Mouse (Mus musculus) thymus, adult 2 months (tissue): ENCODE results near the gene Nop53. TPM values are rescaled to one million over a fixed set of nuclear protein-coding genes. Genes with fewer than 3 reads are reported as not detected.

Source experiments
- DNase-seq: peaks from one replicate; pipeline ENCODE4 v3.0.0; 2021
- H3K27ac ChIP-seq: fragments of 200-500 bp; 2 replicates; pipeline ENCODE4 v1.5.1; 2012; ENCODE audit warnings: low read length, control low read depth; ENCODE audit not compliant: control insufficient read depth, insufficient read depth
- H3K27me3 ChIP-seq: fragments of 200-500 bp; 2 replicates; pipeline ENCODE4 v1.6.1; 2012; ENCODE audit warnings: mild to moderate bottlenecking, low read length, moderate library complexity, mixed read lengths; ENCODE audit not compliant: control insufficient read depth, insufficient read depth
- H3K36me3 ChIP-seq: fragments of 200-500 bp; 2 replicates; pipeline ENCODE4 v1.6.1; 2012; ENCODE audit warnings: mild to moderate bottlenecking, low read length, moderate library complexity; ENCODE audit not compliant: control insufficient read depth, insufficient read depth
- H3K4me1 ChIP-seq: fragments of 200-500 bp; replicated peaks from 2 replicates; pipeline ENCODE4 v1.6.1; 2012; ENCODE audit warnings: low read length; ENCODE audit not compliant: control insufficient read depth, insufficient read depth
- H3K4me3 ChIP-seq: fragments of 200-500 bp; 2 replicates; pipeline ENCODE4 v1.5.1; 2012; ENCODE audit warnings: mild to moderate bottlenecking, low read length, control low read depth, moderate library complexity; ENCODE audit not compliant: control insufficient read depth, insufficient read depth
- CTCF ChIP-seq: fragments of 200-500 bp; IDR thresholded peaks from 2 replicates; pipeline ENCODE4 v1.5.1; 2012; ENCODE audit warnings: mild to moderate bottlenecking, control low read depth, low read length, moderate library complexity, borderline replicate concordance; ENCODE audit not compliant: control insufficient read depth, poor library complexity, insufficient read depth; ENCODE audit errors: extremely low read depth
- POLR2A ChIP-seq: fragments of 200-500 bp; IDR thresholded peaks from 2 replicates; pipeline ENCODE4 v1.6.1; 2012; ENCODE audit warnings: mild to moderate bottlenecking, low read length, control low read depth, moderate library complexity; ENCODE audit not compliant: control insufficient read depth, poor library complexity, insufficient read depth; ENCODE audit errors: extremely low read depth
- WGBS: fragments of 180-500 bp; shearing (Covaris S2); methylation state at CpG from one replicate; pipeline ENCODE4 v1.1.7; 2018; 5-methylcytosine and 5-hydroxymethylcytosine counted together
- polyA plus RNA-seq: library from polyadenylated mRNA; depleted of rRNA; stranded (reverse); fragments of >200 nt; gene quantifications from 2 replicates; pipeline ENCODE4 v1.2.3, GENCODE M21; 2012

Nop53 gene
- polyA plus RNA-seq, 1 experiment, result 170 TPM

- Histone ChIP-seq H3K27me3 (peaks cover 11% of the 10 kb centered on the region; the same call in 1 of the 2 replicates), H3K36me3 (no peaks in the 10 kb centered on the region), H3K27ac (no peak overlapping the region), H3K4me1 (peaks cover 19% of the 10 kb centered on the region), H3K4me3 (no peak overlapping the region)
- DNase-seq, result no peak
- 27% methylated on average over 13 of the region's 13 CpGs for WGBS
- TF ChIP-seq POLR2A, result no peak
- TF ChIP-seq CTCF, result no peak
Observed at GRCm38 (mm10) chr7:15953307-15954074, 7.6 kb upstream of the Nop53 start.

- no peaks in the 10 kb centered on the region for H3K36me3 ChIP-seq
- 85% methylated on average over 3 of the region's 3 CpGs for WGBS
- H3K27ac ChIP-seq, result no peak overlapping the region
- H3K4me1 ChIP-seq, result peaks cover 20% of the 10 kb centered on the region
- no peak for TF ChIP-seq POLR2A
- peaks cover 11% of the 10 kb centered on the region; the same call in 1 of the 2 replicates for H3K27me3 ChIP-seq
- H3K4me3 ChIP-seq, result no peak overlapping the region
- no peak for DNase-seq
Observed at GRCm38 (mm10) chr7:15952416-15952815, 6.5 kb upstream of the Nop53 start.

- H3K4me3 ChIP-seq, result no peak overlapping the region
- no peak overlapping the region for H3K27ac ChIP-seq
- DNase-seq, result no peak
- peaks cover 6% of the 10 kb centered on the region; the same call in 1 of the 2 replicates for H3K27me3 ChIP-seq
- no peak for TF ChIP-seq POLR2A
- TF ChIP-seq CTCF, result no peak
- 86% methylated on average over 15 of the region's 15 CpGs for WGBS
- H3K36me3 ChIP-seq, result no peaks in the 10 kb centered on the region
- peaks cover 23% of the 10 kb centered on the region for H3K4me1 ChIP-seq
Observed at GRCm38 (mm10) chr7:15950008-15950407, 4.1 kb upstream of the Nop53 start.

GRCm38 (mm10) chr7:15949216-15949790 is 3.4 kb upstream of the Nop53 start:
- H3K27me3 ChIP-seq, result peaks cover 5% of the 10 kb centered on the region; the same call in 1 of the 2 replicates
- whole genome bisulfite sequencing, result 5% methylated on average over 7 of the region's 7 CpGs
- H3K27ac ChIP-seq, result no peak overlapping the region
- no peak overlapping the region for H3K4me3 ChIP-seq
- peaks cover under 1% of the 10 kb centered on the region; the same call in 1 of the 2 replicates for H3K36me3 ChIP-seq
- peaks cover 25% of the 10 kb centered on the region for H3K4me1 ChIP-seq
- DNase-seq, result peak; percentile 22
- TF ChIP-seq CTCF (no peak), POLR2A (no peak)

- Histone ChIP-seq H3K36me3 (peaks cover 9% of the 10 kb centered on the region), H3K27me3 (peaks cover 2% of the 10 kb centered on the region; the same call in 1 of the 2 replicates), H3K4me3 (peak overlapping the region; percentile 25), H3K4me1 (peaks cover 25% of the 10 kb centered on the region), H3K27ac (no peak overlapping the region)
- WGBS, result under 1% methylated on average over 23 of the region's 23 CpGs
- DNase-seq, result peak; percentile 80
- TF ChIP-seq CTCF (peak; percentile 83), POLR2A (no peak)
Observed at GRCm38 (mm10) chr7:15948381-15948941, 2.6 kb upstream of the Nop53 start.

- Histone ChIP-seq H3K4me1 (peaks cover 25% of the 10 kb centered on the region), H3K27ac (no peak overlapping the region), H3K27me3 (no peaks in the 10 kb centered on the region), H3K36me3 (peaks cover 16% of the 10 kb centered on the region), H3K4me3 (no peak overlapping the region)
- WGBS, result 57% methylated on average over 4 of the region's 4 CpGs
- no peak for DNase-seq
- no peak for TF ChIP-seq POLR2A
- no peak for TF ChIP-seq CTCF
Observed at GRCm38 (mm10) chr7:15947653-15948260, 1.9 kb upstream of the Nop53 start.
